Mouse (Mus musculus): ENCODE results near the gene Klf15.

Klf15 gene

GRCm38 (mm10) chr6:90491956-90492744 lies 29.8 kb downstream of the Klf15 start:
- no peak for DNase-seq (ENCODE audit: low spot score)

GRCm38 (mm10) chr6:90494155-90494554 lies 31.8 kb downstream of the Klf15 start:
- no peak for DNase-seq (ENCODE audit: low spot score)

GRCm38 (mm10) chr6:90494566-90494965 lies 32.2 kb downstream of the Klf15 start:
- DNase-seq (ENCODE audit: low spot score) = no peak

GRCm38 (mm10) chr6:90495282-90495912 lies 33.0 kb downstream of the Klf15 start:
- no peak for DNase-seq (ENCODE audit: low spot score)

- no peak for DNase-seq (ENCODE audit: low spot score)
These were observed 33.8 kb downstream of the Klf15 start for GRCm38 (mm10) chr6:90496217-90496616.

- DNase-seq (ENCODE audit: low spot score) = no peak
These were observed 37.1 kb downstream of the Klf15 start for GRCm38 (mm10) chr6:90499509-90499908.

GRCm38 (mm10) chr6:90501222-90501940 lies 39.0 kb downstream of the Klf15 start:
- DNase-seq (ENCODE audit: low spot score) = no peak

- no peak for DNase-seq (ENCODE audit: low spot score)
These were observed 43.5 kb downstream of the Klf15 start for GRCm38 (mm10) chr6:90505906-90506305.

- DNase-seq (ENCODE audit: low spot score) = peak; percentile 47
These were observed 44.4 kb downstream of the Klf15 start for GRCm38 (mm10) chr6:90506673-90507311.

- DNase-seq (ENCODE audit: low spot score) = no peak
These were observed 45.1 kb downstream of the Klf15 start for GRCm38 (mm10) chr6:90507443-90507842.

- no peak for DNase-seq (ENCODE audit: low spot score)
These were observed 45.8 kb downstream of the Klf15 start for GRCm38 (mm10) chr6:90508197-90508624.

GRCm38 (mm10) chr6:90509085-90509484 lies 46.7 kb downstream of the Klf15 start:
- DNase-seq (ENCODE audit: low spot score) = no peak

- DNase-seq (ENCODE audit: low spot score) = no peak
These were observed 50.0 kb downstream of the Klf15 start for GRCm38 (mm10) chr6:90512416-90512815.

- DNase-seq (ENCODE audit: low spot score) = no peak
These were observed 50.9 kb downstream of the Klf15 start for GRCm38 (mm10) chr6:90513074-90513856.

- no peak for DNase-seq (ENCODE audit: low spot score)
These were observed 52.0 kb downstream of the Klf15 start for GRCm38 (mm10) chr6:90514369-90514768.

GRCm38 (mm10) chr6:90514883-90515405 lies 52.6 kb downstream of the Klf15 start:
- peak; percentile 65 for DNase-seq (ENCODE audit: low spot score)

GRCm38 (mm10) chr6:90518892-90519291 lies 56.5 kb downstream of the Klf15 start:
- no peak for DNase-seq (ENCODE audit: low spot score)

- no peak for DNase-seq (ENCODE audit: low spot score)
These were observed 57.0 kb downstream of the Klf15 start for GRCm38 (mm10) chr6:90519375-90519774.

Data from urinary bladder, postnatal 10 days (tissue).